Mouse (Mus musculus) heart, postnatal 36 days (tissue): ENCODE data around the gene Gpr153. TPM values are rescaled to one million over a fixed set of nuclear protein-coding genes. Genes with fewer than 3 reads are reported as not detected.
"Not testable (repeated sequence)": the region's sequence is repeated elsewhere in the genome, so short reads cannot be mapped to it uniquely, and the experiment has no call there.

Experiments
- DNase-seq, 2 experiments: peaks; one replicate each; pipeline ENCODE4 v3.0.0; 2021 to 2022
- intact Hi-C: fragments of 180-260 bp; cut with DNase I; formaldehyde crosslinking; loops from one replicate; pipeline ENCODE4 v1.15.1; 2025
- total RNA-seq, 2 experiments: library from RNA; stranded (reverse); gene quantifications; 2 replicates each; pipeline ENCODE4 v1.2.3; 2021

Gpr153 gene
- 10 to 100 TPM; 10.7 to 14.0 TPM for total RNA-seq

GRCm38 (mm10) chr4:152273621-152274236 lies at the start of gene Gpr153:
Gpr153 (plus strand) TSS chr4:152274232.
- intact Hi-C loops, result loop anchor here (2.0 kb wide), 1 partner anchor 59 kb away; no protein-coding TSS in a partner anchor
- peak; percentile 64 to 72 for DNase-seq

- intact Hi-C loops, result no loop called here
- no peak for DNase-seq
Measured at GRCm38 (mm10) chr4:152226901-152227486, 47.0 kb upstream of the Gpr153 start.

DNA sequence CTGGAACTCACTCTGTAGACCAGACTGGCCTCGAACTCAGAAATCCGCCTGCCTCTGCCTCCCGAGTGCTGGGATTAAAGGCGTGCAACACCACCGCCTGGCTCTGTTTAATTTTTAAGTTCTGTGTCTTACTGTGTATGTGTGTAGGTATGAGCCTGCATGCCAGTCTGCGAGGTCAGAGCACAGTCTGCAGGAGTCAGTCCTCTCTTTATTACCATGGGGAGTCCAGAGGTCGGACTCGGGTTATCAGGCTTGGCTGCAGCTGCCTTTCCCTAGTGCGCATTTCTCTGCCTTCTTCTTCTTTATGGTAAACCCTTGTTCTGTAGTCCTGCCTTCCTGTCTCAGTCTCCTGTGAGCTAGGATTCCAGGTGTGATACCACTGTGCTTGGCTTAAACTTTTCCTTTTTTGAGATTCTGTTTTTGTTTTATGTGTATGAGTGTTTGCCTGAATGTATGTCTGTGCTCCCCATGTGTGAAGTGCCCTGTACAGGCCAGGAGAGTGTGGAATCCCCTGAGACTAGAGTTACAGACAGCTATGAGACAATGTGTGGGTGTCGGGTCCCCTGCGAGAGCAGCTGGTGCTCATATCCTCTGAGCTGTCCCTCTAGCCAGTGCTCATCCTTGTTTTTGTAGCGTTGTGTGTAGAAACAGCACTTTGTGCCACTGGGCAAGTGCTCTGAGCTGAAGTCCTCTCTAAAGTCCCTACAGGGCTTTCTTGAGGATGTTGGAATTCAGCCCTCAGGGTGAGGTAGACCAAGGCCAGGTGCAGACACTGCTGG lies 46.1 kb upstream of the Gpr153 start:
- intact Hi-C loops, result no loop called here
- DNase-seq, result no peak

DNA sequence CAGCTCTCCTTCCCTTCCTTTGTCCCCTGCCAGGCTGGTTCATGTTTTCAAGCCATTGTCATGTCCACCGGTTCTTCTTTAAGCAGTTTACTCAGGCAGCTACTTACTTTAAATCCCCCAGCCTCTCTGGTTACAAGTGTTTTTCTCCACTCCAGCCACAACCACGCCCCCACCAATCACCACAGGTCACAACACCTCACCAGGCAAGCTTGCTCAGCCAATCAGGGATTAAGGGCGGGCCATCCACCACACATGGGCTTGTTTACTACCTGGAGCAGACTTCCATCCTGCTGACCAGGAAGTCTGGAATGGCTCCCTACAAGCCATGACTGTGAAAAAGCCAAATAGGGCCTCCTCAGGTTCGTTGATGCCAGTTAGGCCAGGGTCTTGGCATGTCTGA lies 43.7 kb upstream of the Gpr153 start:
- intact Hi-C loops, DNase-seq: not testable (repeated sequence)

GRCm38 (mm10) chr4:152231326-152231725 lies 42.7 kb upstream of the Gpr153 start:
- DNase-seq, result no peak
- intact Hi-C loops, result no loop called here

- intact Hi-C loops, result no loop called here
Measured at GRCm38 (mm10) chr4:152232411-152232903, 41.6 kb upstream of the Gpr153 start.

GRCm38 (mm10) chr4:152239974-152240373 lies 34.1 kb upstream of the Gpr153 start:
- no peak for DNase-seq
- intact Hi-C loops, result no loop called here

More at GRCm38 (mm10) chr4:152232411-152232903, 41.6 kb upstream of the Gpr153 start:
- DNase-seq, result no peak

- intact Hi-C loops, result no loop called here
- DNase-seq, result no peak
Measured at GRCm38 (mm10) chr4:152243241-152243891, 30.7 kb upstream of the Gpr153 start.

- no peak for DNase-seq
- intact Hi-C loops, result no loop called here
Measured at GRCm38 (mm10) chr4:152243969-152244368, 30.1 kb upstream of the Gpr153 start.

DNA sequence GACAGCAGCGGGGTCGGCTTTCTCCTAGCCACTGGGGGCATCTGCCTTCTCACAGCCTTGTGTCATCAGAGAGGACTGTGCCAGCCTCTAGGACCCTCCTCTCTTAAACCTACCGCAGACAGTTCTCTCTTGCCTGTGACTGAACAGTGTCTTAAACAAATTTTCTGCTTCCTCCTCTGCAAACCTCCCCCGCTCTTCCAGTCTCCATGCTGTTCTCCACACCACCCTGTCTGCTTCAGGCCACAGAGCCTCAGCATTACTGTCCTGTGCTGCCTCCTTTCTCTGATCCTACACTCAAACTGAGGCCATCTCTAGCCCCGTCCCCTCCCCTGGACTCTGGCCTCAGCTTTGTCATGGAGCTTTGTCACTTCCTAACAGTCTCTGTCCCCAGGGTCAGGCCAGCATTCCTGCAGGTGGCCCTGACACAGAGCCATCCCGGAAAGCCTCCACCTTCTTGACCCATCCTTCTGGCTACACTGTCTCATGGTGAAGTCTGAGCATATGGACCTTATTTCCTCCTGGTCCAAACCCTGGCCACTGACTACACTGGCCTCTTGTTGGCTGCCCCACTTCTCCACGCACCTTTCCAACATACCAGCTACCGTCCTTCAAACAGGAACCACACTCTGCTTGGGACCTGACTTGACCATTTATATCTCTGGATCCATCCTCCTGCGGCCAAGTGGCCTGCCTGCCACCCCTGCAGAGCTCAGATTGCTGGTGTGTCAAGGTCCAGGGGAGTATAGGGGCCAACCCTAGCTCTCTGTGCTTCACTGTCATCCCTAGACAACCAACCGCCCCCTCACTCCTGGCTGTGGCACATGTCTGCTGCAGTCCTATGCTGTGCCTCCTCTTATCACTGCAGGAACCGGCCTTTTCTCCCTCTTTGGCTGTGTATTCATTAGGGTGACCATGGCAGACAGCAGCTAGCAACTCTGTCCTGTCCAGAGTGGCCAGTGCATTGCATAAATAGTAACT lies 29.2 kb upstream of the Gpr153 start:
- DNase-seq, result no peak
- intact Hi-C loops, result no loop called here

- intact Hi-C loops, result no loop called here
- DNase-seq, result no peak
Measured at GRCm38 (mm10) chr4:152246011-152246410, 28.0 kb upstream of the Gpr153 start.

DNA sequence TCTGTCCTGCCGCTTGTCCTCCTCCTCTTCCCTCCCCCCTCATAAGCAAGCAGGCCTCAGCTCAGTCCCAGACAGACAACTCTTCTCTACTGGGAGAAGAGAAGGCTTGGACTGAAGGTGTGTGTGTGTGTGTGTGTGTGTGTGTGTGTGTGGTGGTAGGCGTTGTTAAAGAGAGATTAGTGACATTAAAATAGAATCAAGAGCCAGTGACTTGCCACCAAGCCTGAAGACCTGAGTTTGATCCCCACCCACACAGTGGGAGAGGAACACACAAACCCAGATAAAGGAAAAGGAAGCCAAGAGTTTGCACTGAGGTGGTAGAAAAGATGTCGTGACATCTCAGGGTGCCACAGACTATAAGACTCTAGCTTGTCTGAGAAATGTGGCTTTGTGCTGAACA lies 26.8 kb upstream of the Gpr153 start:
- intact Hi-C loops, result no loop called here
- no peak for DNase-seq

DNA sequence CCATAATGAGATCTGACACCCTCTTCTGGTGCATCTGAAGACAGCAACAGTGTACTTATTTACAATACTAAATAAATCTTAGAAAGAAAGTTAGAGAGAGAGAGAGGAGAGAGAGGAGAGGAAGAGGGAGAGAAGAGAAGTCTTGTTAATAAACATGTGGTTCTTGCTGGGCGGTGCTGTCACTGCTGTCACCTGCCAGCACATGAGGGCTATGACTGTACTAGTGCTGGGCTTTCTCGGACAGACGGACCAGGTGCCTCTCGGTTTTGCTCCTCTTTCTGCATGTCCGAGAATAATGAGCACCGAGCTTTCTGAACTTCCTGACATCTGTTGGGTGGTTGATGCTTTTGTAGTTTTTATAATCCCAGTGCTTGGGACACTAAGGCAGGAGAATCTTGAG lies 23.4 kb upstream of the Gpr153 start:
- intact Hi-C loops, result no loop called here
- no peak for DNase-seq

GRCm38 (mm10) chr4:152253183-152253759 lies 20.8 kb upstream of the Gpr153 start:
- intact Hi-C loops, result no loop called here
- DNase-seq, result no peak

GRCm38 (mm10) chr4:152257070-152257469 lies 17.0 kb upstream of the Gpr153 start:
- intact Hi-C loops, result loop anchor here (1.0 kb wide), 1 partner anchor 11 kb away; no protein-coding TSS in a partner anchor
- peak; percentile 73 to 75 for DNase-seq

- DNase-seq, result no peak
- intact Hi-C loops, result no loop called here
Measured at GRCm38 (mm10) chr4:152260451-152260850, 13.6 kb upstream of the Gpr153 start.

GRCm38 (mm10) chr4:152262187-152262586 lies 11.8 kb upstream of the Gpr153 start:
- DNase-seq, result peak in 1 of 2 experiments; percentile 33
- intact Hi-C loops, result no loop called here

- intact Hi-C loops, result no loop called here
- no peak for DNase-seq
Measured at GRCm38 (mm10) chr4:152263089-152263488, 10.9 kb upstream of the Gpr153 start.

GRCm38 (mm10) chr4:152263512-152264176 lies 10.4 kb upstream of the Gpr153 start:
- DNase-seq, result no peak
- intact Hi-C loops, result no loop called here
